Mouse (Mus musculus): Measurements from ENCODE around the gene Srek1.

Srek1 gene

GRCm38 (mm10) chr13:103726872-103727271 is 47.5 kb downstream of the Srek1 start:
- no peak for DNase-seq (ENCODE audit: low spot score)

DNA sequence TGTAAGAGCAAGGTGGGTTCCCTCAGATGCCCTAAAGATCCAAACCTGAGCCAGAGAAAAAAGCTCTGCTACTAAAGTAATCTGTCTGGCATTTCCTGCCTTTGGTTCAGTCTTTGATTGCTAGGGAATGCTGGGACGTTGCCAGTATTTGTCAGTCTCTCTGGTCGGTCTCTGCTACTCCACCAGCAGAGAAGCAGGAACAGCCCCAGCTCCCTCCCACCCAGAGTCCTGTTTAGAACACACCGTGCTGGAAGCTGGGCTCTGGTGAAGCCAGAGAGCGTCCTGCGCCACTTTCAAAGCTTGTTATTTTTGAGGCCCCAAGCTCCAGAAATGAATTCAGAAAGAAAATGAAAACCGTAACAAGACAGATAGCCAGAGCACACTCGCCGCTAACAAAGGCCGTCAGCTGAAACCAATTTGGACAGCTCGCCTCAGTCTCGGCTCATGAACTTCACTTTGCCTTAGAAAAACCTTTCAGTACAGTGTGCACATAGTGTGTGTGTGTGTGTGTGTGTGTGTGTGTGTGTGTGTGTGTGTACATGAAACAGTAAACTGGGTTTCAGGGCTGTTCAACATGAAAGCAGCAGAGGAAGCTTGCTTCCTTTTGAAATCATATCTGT is 62.9 kb downstream of the Srek1 start:
- no peak for DNase-seq (ENCODE audit: low spot score)

GRCm38 (mm10) chr13:103710359-103710781 is 64.0 kb downstream of the Srek1 start:
- DNase-seq (ENCODE audit: low spot score) = no peak

DNA sequence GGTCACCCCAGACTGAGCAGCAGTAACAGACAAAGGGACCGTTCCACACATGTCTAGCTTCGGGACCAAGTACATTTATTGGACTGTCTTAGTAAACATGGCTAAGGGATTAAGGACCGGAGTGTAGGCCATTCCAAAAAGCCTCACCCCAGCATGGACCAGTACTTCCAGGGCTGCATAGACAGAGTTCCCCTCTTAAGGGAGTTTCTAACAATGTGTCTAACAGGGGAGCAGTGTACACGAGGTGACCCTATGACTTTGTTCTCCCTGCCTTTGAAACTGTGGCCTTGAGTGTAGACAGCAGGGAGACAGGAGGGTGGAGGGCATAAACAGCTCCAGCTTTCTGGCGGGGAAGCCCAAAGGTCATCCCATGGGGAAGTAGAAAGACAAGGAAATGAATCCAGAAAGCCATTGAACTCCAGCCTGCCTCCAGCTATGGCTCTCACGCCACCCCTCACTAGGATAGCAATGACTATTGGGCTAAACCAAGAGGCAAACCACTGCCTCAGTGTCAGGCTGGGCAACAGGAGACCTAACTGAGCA is 68.9 kb downstream of the Srek1 start:
- DNase-seq (ENCODE audit: low spot score) = no peak

DNA sequence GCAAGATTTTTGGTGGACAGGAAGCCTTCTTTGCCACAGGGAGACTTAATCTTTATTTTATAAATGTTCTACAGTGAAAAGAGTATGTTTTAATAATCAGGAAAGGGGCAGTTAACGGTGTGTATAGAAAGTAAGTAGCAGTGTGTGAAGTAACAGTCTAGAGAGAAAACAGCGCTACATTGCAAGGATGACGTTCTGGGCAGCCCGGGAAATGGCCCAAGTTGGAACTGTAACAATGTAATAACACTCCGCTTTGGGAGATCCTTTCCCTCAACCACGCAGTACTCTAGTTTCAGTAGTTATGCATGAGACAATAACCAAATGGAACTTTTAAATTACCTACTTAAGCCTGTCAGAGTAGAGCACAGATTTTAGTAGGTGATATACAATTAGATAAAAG is 70.6 kb downstream of the Srek1 start:
- DNase-seq (ENCODE audit: low spot score) = no peak

DNA sequence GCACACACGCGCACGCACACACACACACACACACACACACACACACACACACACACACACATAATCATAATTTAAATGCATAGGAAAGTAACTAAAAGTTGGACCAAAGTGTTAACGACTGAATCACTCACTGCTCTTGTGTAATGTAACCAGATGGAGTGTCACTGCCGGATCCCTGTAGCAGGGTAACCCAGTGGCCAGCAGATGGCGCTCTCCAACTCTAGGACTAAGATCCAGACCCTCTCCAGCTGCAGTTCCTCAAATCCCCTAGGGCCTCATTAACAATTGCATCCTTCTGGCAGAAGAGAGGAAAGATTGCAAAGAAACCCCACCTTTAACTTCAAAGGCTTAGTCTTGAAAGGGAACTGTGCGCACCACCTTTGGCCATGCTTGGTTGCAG is 71.0 kb downstream of the Srek1 start:
- DNase-seq (ENCODE audit: low spot score) = peak; percentile 45

DNA sequence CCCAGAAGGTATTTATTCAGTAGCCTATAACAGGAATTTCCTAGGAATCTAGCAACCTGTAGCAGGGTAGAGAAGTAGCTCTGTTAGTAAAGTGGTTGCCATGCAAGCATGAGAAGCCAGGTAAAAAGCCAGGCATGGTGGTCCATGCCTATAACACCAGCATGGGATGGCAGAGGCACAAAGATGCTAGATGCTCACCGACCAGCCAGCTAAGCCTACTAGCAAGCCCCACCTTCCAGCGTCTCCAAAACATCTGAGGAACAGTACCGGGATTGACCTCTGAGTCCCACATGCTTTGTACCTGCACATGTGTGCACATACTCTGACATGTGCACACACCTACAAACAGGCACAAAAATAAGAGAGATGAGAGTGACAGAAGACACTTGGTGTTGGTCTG is 72.1 kb downstream of the Srek1 start:
- no peak for DNase-seq (ENCODE audit: low spot score)

DNA sequence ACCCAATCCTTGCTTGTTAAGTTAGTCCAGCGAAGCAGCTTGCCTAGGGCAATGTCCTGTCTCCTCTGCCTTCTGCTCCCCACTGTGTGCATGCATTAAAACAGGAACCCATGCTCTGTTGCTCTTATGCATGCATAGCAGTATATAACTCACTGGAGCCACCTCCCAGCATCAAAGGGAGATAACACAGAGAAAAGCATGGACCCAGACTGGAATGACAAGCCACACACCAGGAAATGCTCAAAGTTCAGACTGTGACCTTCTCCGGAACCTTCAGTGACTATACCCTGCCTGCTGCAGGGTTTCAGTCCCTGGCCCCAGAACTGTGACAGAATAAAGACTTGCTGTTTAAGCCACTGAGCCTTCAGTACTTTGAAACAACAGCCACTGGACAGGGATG is 73.7 kb downstream of the Srek1 start:
- no peak for DNase-seq (ENCODE audit: low spot score)

- DNase-seq (ENCODE audit: low spot score) = no peak
These were observed 76.4 kb downstream of the Srek1 start for GRCm38 (mm10) chr13:103697993-103698392.

- DNase-seq (ENCODE audit: low spot score) = no peak
These were observed 78.2 kb downstream of the Srek1 start for GRCm38 (mm10) chr13:103696164-103696563.

- no peak for DNase-seq (ENCODE audit: low spot score)
These were observed 79.0 kb downstream of the Srek1 start for GRCm38 (mm10) chr13:103695456-103695855.

All from urinary bladder, postnatal 10 days (tissue).